Mouse (Mus musculus) heart, adult 2 months (tissue): ENCODE measurements around the gene Rtn4r.

Experiments used
- EP300 ChIP-seq: fragments of 200-500 bp; IDR thresholded peaks from 2 replicates; pipeline ENCODE4 v1.6.1; 2011; ENCODE audit warnings: low read depth, low read length, control low read depth; ENCODE audit not compliant: insufficient read depth
- POLR2A ChIP-seq: fragments of 200-500 bp; IDR thresholded peaks from 2 replicates; pipeline ENCODE4 v1.6.1; 2011; ENCODE audit warnings: mild to moderate bottlenecking, low read depth, low read length, control low read depth; ENCODE audit not compliant: insufficient read depth

DNA sequence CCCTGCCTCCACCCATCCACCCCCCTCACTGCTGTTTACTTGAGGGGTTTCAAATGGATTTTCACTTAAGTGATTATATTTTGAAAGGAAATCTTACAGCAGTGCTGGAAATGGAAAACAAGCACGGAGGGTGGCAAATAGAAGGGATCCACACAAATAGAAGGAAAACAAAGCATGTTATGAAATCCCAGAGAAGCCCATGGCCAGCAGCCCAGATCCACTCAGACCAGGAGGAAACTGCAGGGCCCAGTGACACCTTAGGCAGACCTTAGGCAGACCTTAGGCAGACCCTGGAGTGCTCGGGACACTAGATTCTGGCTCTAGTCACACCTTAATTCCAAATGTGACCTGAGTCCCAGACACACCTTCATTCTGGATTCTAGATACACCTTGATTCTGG is 63.6 kb downstream of the Rtn4r start:
- TF ChIP-seq EP300, result no peak
- TF ChIP-seq POLR2A, result no peak
